Mouse (Mus musculus): ENCODE measurements around the gene Pdss2.

Gene Pdss2

GRCm38 (mm10) chr10:43480227-43480849 lies 259.1 kb downstream of the Pdss2 start:
- DNase-seq (ENCODE audit: low spot score in 2 of 2) = no peak

GRCm38 (mm10) chr10:43481179-43481578 lies 259.9 kb downstream of the Pdss2 start:
- no peak for DNase-seq (ENCODE audit: low spot score in 2 of 2)

- DNase-seq (ENCODE audit: low spot score in 2 of 2) = no peak
These were observed 260.7 kb downstream of the Pdss2 start for GRCm38 (mm10) chr10:43482021-43482420.

- no peak for DNase-seq (ENCODE audit: low spot score in 2 of 2)
These were observed 262.2 kb downstream of the Pdss2 start for GRCm38 (mm10) chr10:43483426-43483995.

GRCm38 (mm10) chr10:43485751-43486268 lies 264.5 kb downstream of the Pdss2 start:
- no peak for DNase-seq (ENCODE audit: low spot score in 2 of 2)

GRCm38 (mm10) chr10:43487441-43488010 lies 266.2 kb downstream of the Pdss2 start:
- DNase-seq (ENCODE audit: low spot score in 2 of 2) = no peak

GRCm38 (mm10) chr10:43488258-43488657 lies 267.0 kb downstream of the Pdss2 start:
- no peak for DNase-seq (ENCODE audit: low spot score in 2 of 2)

- no peak for DNase-seq (ENCODE audit: low spot score in 2 of 2)
These were observed 267.9 kb downstream of the Pdss2 start for GRCm38 (mm10) chr10:43489139-43489538.

GRCm38 (mm10) chr10:43489550-43489949 lies 268.3 kb downstream of the Pdss2 start:
- no peak for DNase-seq (ENCODE audit: low spot score in 2 of 2)

- no peak for DNase-seq (ENCODE audit: low spot score in 2 of 2)
These were observed 268.7 kb downstream of the Pdss2 start for GRCm38 (mm10) chr10:43490034-43490433.

GRCm38 (mm10) chr10:43490846-43491245 lies 269.6 kb downstream of the Pdss2 start:
- no peak for DNase-seq (ENCODE audit: low spot score in 2 of 2)

GRCm38 (mm10) chr10:43502599-43502998 lies 281.3 kb downstream of the Pdss2 start:
- DNase-seq (ENCODE audit: low spot score in 2 of 2) = no peak

GRCm38 (mm10) chr10:43504291-43504690 lies 283.0 kb downstream of the Pdss2 start:
- DNase-seq (ENCODE audit: low spot score in 2 of 2) = no peak

- DNase-seq (ENCODE audit: low spot score in 2 of 2) = no peak
These were observed 285.8 kb downstream of the Pdss2 start for GRCm38 (mm10) chr10:43507051-43507450.

GRCm38 (mm10) chr10:43509228-43509627 lies 287.9 kb downstream of the Pdss2 start:
- no peak for DNase-seq (ENCODE audit: low spot score in 2 of 2)

GRCm38 (mm10) chr10:43512976-43513375 lies 291.7 kb downstream of the Pdss2 start:
- no peak for DNase-seq (ENCODE audit: low spot score in 2 of 2)
